Mouse (Mus musculus): Measurements from ENCODE around the gene 4930402F06Rik. TPM values are rescaled to one million over a fixed set of nuclear protein-coding genes. Genes with fewer than 3 reads are reported as not detected.

4930402F06Rik gene
- polyA plus RNA-seq, 1 experiment = not detected

GRCm38 (mm10) chr2:35422384-35422783 is 25.4 kb upstream of the 4930402F06Rik start:
- Histone ChIP-seq H3K4me3 (ENCODE audit: insufficient read depth, low read depth, low read length) (no peak overlapping the region), H3K27ac (ENCODE audit: insufficient read depth, low read depth, low read length) (no peak overlapping the region), H3K4me1 (ENCODE audit: control insufficient read depth, insufficient read depth, low read length) (no peaks in the 10 kb centered on the region)
- WGBS = 85% methylated on average over 3 of the region's 3 CpGs
- TF ChIP-seq CTCF (IDR thresholded peaks at IDR 0.05; ENCODE audit: insufficient read depth, low read depth, low read length) = no peak
- no peak for TF ChIP-seq POLR2A (IDR thresholded peaks at IDR 0.05; ENCODE audit: insufficient read depth, low read depth, low read length)

GRCm38 (mm10) chr2:35420681-35421080 is 23.7 kb upstream of the 4930402F06Rik start:
- H3K4me3 ChIP-seq (ENCODE audit: insufficient read depth, low read depth, low read length) = no peak overlapping the region
- no peak overlapping the region for H3K27ac ChIP-seq (ENCODE audit: insufficient read depth, low read depth, low read length)
- 95% methylated on average over 1 of the region's 1 CpGs for WGBS
- no peak for TF ChIP-seq POLR2A (IDR thresholded peaks at IDR 0.05; ENCODE audit: insufficient read depth, low read depth, low read length)
- no peaks in the 10 kb centered on the region for H3K4me1 ChIP-seq (ENCODE audit: control insufficient read depth, insufficient read depth, low read length)

GRCm38 (mm10) chr2:35419671-35420070 is 22.7 kb upstream of the 4930402F06Rik start:
- WGBS = 96% methylated on average over 2 of the region's 2 CpGs
- Histone ChIP-seq H3K27ac (ENCODE audit: insufficient read depth, low read depth, low read length) (no peak overlapping the region), H3K4me3 (ENCODE audit: insufficient read depth, low read depth, low read length) (no peak overlapping the region), H3K4me1 (ENCODE audit: control insufficient read depth, insufficient read depth, low read length) (no peaks in the 10 kb centered on the region)
- no peak for TF ChIP-seq POLR2A (IDR thresholded peaks at IDR 0.05; ENCODE audit: insufficient read depth, low read depth, low read length)
- no peak for TF ChIP-seq CTCF (IDR thresholded peaks at IDR 0.05; ENCODE audit: insufficient read depth, low read depth, low read length)

GRCm38 (mm10) chr2:35419243-35419642 is 22.3 kb upstream of the 4930402F06Rik start:
- H3K4me3 ChIP-seq (ENCODE audit: insufficient read depth, low read depth, low read length) = no peak overlapping the region
- 84% methylated on average over 4 of the region's 4 CpGs for WGBS
- TF ChIP-seq CTCF (IDR thresholded peaks at IDR 0.05; ENCODE audit: insufficient read depth, low read depth, low read length) = no peak
- TF ChIP-seq POLR2A (IDR thresholded peaks at IDR 0.05; ENCODE audit: insufficient read depth, low read depth, low read length) = no peak

GRCm38 (mm10) chr2:35417231-35417630 is 20.3 kb upstream of the 4930402F06Rik start:
- no peak for TF ChIP-seq CTCF (IDR thresholded peaks at IDR 0.05; ENCODE audit: insufficient read depth, low read depth, low read length)
- TF ChIP-seq POLR2A (IDR thresholded peaks at IDR 0.05; ENCODE audit: insufficient read depth, low read depth, low read length) = no peak
- H3K4me3 ChIP-seq (ENCODE audit: insufficient read depth, low read depth, low read length) = no peak overlapping the region
- WGBS = 84% methylated on average over 1 of the region's 1 CpGs
- peaks cover 3% of the 10 kb centered on the region; the same call in 1 of the 2 replicates for H3K4me1 ChIP-seq (ENCODE audit: control insufficient read depth, insufficient read depth, low read length)
- H3K27ac ChIP-seq (ENCODE audit: insufficient read depth, low read depth, low read length) = no peak overlapping the region

More at GRCm38 (mm10) chr2:35419243-35419642, 22.3 kb upstream of the 4930402F06Rik start:
- H3K27ac ChIP-seq (ENCODE audit: insufficient read depth, low read depth, low read length) = no peak overlapping the region
- no peaks in the 10 kb centered on the region for H3K4me1 ChIP-seq (ENCODE audit: control insufficient read depth, insufficient read depth, low read length)

GRCm38 (mm10) chr2:35416473-35416872 is 19.5 kb upstream of the 4930402F06Rik start:
- TF ChIP-seq POLR2A (IDR thresholded peaks at IDR 0.05; ENCODE audit: insufficient read depth, low read depth, low read length) = no peak
- TF ChIP-seq CTCF (IDR thresholded peaks at IDR 0.05; ENCODE audit: insufficient read depth, low read depth, low read length) = no peak
- H3K4me3 ChIP-seq (ENCODE audit: insufficient read depth, low read depth, low read length) = no peak overlapping the region
- 89% methylated on average over 6 of the region's 6 CpGs for WGBS

GRCm38 (mm10) chr2:35412810-35413209 is 15.8 kb upstream of the 4930402F06Rik start:
- H3K4me1 ChIP-seq (ENCODE audit: control insufficient read depth, insufficient read depth, low read length) = peaks cover 5% of the 10 kb centered on the region; the same call in 1 of the 2 replicates
- TF ChIP-seq POLR2A (IDR thresholded peaks at IDR 0.05; ENCODE audit: insufficient read depth, low read depth, low read length) = no peak
- no peak for TF ChIP-seq CTCF (IDR thresholded peaks at IDR 0.05; ENCODE audit: insufficient read depth, low read depth, low read length)
- WGBS = 88% methylated on average over 3 of the region's 3 CpGs
- no peak overlapping the region for H3K27ac ChIP-seq (ENCODE audit: insufficient read depth, low read depth, low read length)
- no peak overlapping the region for H3K4me3 ChIP-seq (ENCODE audit: insufficient read depth, low read depth, low read length)

More at GRCm38 (mm10) chr2:35416473-35416872, 19.5 kb upstream of the 4930402F06Rik start:
- peaks cover 3% of the 10 kb centered on the region; the same call in 1 of the 2 replicates for H3K4me1 ChIP-seq (ENCODE audit: control insufficient read depth, insufficient read depth, low read length)
- no peak overlapping the region for H3K27ac ChIP-seq (ENCODE audit: insufficient read depth, low read depth, low read length)

GRCm38 (mm10) chr2:35412246-35412645 is 15.3 kb upstream of the 4930402F06Rik start:
- H3K27ac ChIP-seq (ENCODE audit: insufficient read depth, low read depth, low read length) = no peak overlapping the region
- H3K4me3 ChIP-seq (ENCODE audit: insufficient read depth, low read depth, low read length) = no peak overlapping the region
- H3K4me1 ChIP-seq (ENCODE audit: control insufficient read depth, insufficient read depth, low read length) = peaks cover 9% of the 10 kb centered on the region; the same call in 1 of the 2 replicates
- 85% methylated on average over 2 of the region's 2 CpGs for WGBS
- TF ChIP-seq POLR2A (IDR thresholded peaks at IDR 0.05; ENCODE audit: insufficient read depth, low read depth, low read length) (no peak), CTCF (IDR thresholded peaks at IDR 0.05; ENCODE audit: insufficient read depth, low read depth, low read length) (no peak)

- 91% methylated on average over 10 of the region's 10 CpGs for WGBS
- Histone ChIP-seq H3K4me1 (ENCODE audit: control insufficient read depth, insufficient read depth, low read length) (peaks cover 10% of the 10 kb centered on the region; the same call in 1 of the 2 replicates), H3K4me3 (ENCODE audit: insufficient read depth, low read depth, low read length) (no peak overlapping the region), H3K27ac (ENCODE audit: insufficient read depth, low read depth, low read length) (no peak overlapping the region)
- TF ChIP-seq POLR2A (IDR thresholded peaks at IDR 0.05; ENCODE audit: insufficient read depth, low read depth, low read length) (no peak), CTCF (IDR thresholded peaks at IDR 0.05; ENCODE audit: insufficient read depth, low read depth, low read length) (no peak)
Measured at GRCm38 (mm10) chr2:35411640-35412190, 14.7 kb upstream of the 4930402F06Rik start.
